Mouse (Mus musculus): ENCODE measurements around the gene Macrod2. TPM values are rescaled to one million over a fixed set of nuclear protein-coding genes. Genes with fewer than 3 reads are reported as not detected.
A peak's percentile ranks its signal among the peaks of the same experiment; 100 is the strongest.

Macrod2 gene
- polyA plus RNA-seq, 1 experiment from 2014 or later: 23.7 TPM

DNA sequence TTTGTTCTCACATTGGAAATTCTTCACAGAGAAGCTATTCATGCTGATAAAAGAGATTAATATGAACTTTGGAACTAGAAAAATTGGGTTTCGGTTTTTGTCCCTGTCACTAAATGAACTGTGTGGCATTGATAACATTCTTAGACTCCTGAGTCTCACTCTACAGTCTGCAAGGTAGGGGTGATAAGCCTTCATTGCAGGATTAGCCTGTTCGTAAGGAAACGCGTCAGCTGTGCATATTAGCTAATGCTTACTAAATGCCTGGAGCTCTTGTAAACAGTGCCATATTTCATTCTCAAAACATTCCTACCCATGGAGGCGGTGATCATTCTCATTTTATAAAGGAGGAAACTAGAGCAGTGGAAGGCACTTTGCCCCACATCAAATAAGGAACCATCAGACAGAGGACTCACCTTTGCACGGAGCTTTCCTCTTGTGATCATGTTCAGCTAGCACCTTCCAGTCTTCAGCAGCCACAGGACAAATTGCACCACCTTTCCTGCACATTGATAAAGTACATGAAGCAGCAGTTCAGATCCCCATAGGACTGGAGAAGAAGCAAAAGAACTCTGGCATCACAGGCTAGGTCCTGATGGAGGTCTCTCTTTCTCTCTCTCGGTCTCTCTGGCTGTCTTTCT lies 891.1 kb downstream of the Macrod2 start:
- no peak overlapping the region for H3K27ac ChIP-seq (replicated peaks)
- H3K9ac ChIP-seq: no peak overlapping the region
- WGBS: 49% methylated on average over 7 of the region's 7 CpGs
- no peak overlapping the region for H3K4me2 ChIP-seq
- no peak overlapping the region for H3K4me3 ChIP-seq
- H3K4me1 ChIP-seq: peaks cover 31% of the 10 kb centered on the region
- no peak for ATAC-seq (ENCODE audit: extremely low read depth, insufficient number of reproducible peaks, low FRiP score, low TSS enrichment)
- H3K9me3 ChIP-seq: no peaks in the 10 kb centered on the region
- H3K36me3 ChIP-seq: no peaks in the 10 kb centered on the region
- no peaks in the 10 kb centered on the region for H3K27me3 ChIP-seq (replicated peaks)

DNA sequence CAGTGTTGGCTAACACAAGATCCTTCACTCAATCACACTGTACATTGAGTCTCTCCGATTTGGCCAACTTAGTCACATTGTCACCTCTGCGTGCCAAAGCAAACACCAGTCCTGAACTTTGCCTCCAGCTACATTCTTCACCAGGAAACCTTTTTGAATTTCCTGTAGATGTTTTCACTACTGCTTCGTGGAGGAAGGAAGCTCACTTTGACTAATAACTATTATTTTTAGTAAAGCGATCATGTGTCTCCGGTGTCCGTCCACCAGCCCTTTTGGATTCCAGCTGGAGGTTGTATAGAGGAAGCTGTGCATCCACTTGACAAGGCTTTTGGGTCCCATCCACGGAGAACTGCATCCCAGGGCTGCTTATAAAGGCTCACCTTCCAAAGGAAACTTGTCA lies 893.4 kb downstream of the Macrod2 start:
- Histone ChIP-seq H3K4me1 (peaks cover 36% of the 10 kb centered on the region), H3K36me3 (no peaks in the 10 kb centered on the region), H3K4me2 (no peak overlapping the region), H3K9me3 (no peaks in the 10 kb centered on the region), H3K4me3 (no peak overlapping the region), H3K9ac (no peak overlapping the region), H3K27me3 (replicated peaks) (no peaks in the 10 kb centered on the region), H3K27ac (replicated peaks) (peak overlapping the region; percentile 28; the same call in 1 of the 2 replicates)
- no peak for ATAC-seq (ENCODE audit: extremely low read depth, insufficient number of reproducible peaks, low FRiP score, low TSS enrichment)
- WGBS: 41% methylated on average over 7 of the region's 7 CpGs

DNA sequence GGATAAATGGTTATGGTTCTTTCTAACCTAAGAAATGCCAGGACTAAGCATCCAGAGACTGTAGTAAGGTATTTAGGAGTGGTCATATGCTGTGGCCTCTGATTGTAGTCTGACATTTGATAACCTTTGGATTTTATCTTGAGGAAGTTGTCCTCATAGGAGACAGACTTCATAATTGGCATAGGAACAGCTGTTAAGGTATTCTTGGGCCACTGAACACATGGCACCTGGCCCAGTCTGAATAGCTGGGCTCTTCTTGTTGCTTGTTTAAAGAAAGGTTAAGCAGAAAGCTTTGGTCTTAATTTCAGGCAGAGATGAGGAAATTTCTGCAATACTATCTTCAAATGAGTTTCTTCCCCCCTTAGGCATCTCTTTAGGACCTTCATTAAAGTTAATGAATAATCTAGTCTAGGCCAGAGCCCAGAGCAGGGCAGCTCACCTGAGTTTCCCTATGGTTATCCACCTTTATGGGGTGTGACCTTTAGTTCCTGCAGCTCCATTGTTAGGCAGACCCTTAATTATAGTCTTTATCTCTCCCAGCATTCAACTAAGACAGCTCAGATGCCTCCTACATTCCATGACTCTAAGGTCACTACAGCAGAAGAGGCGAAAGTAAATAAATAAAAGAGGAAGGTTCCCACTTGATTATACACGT lies 894.1 kb downstream of the Macrod2 start:
- Histone ChIP-seq H3K4me3 (no peak overlapping the region), H3K27ac (replicated peaks) (no peak overlapping the region; the same call in 1 of the 2 replicates), H3K36me3 (no peaks in the 10 kb centered on the region), H3K4me2 (no peak overlapping the region), H3K9ac (no peak overlapping the region), H3K9me3 (no peaks in the 10 kb centered on the region), H3K27me3 (replicated peaks) (no peaks in the 10 kb centered on the region), H3K4me1 (peaks cover 36% of the 10 kb centered on the region)
- ATAC-seq (ENCODE audit: extremely low read depth, insufficient number of reproducible peaks, low FRiP score, low TSS enrichment): no peak
- WGBS: 39% methylated on average over 2 of the region's 2 CpGs

DNA sequence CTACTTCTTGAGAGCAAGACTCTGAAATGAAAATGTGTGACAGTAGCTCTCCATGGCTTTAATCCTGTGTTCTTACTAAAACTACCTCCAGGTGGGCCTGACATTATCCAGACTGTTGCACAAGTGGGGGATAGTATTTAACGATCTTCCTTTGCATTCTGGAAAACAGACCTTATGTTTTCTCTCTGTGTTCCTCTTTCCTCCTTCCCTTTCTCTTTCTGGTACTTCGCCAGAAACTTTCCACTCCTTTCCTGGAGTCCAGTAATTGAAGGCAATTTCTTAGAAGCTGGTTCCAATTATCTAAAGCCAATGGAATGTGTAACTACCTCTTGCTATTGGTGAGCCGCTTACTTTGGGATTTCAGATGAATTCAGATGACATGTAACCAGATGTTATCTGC lies 897.7 kb downstream of the Macrod2 start:
- H3K36me3 ChIP-seq: no peaks in the 10 kb centered on the region
- no peak for ATAC-seq (ENCODE audit: extremely low read depth, insufficient number of reproducible peaks, low FRiP score, low TSS enrichment)

DNA sequence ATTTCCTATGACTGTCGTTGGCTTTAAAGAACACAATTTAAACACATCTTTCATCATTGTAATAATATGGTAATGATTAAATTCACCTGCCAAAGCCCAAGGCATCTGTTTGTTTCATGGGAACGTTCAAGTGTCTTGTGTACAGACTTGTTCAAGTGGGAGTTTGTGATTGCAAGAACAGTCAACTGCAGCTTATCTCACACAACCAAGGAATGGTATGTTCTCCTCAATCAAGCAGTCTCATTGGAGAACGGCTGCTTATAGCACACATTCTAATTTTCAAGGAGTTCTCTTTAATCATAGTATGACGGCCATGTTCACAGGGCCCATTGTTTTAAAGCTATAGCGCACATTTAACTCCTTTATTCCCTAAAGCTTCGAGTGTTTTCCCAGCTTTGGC lies 904.1 kb downstream of the Macrod2 start:
- H3K4me3 ChIP-seq: no peak overlapping the region
- H3K4me2 ChIP-seq: no peak overlapping the region
- 0 out of 2 replicates have a peak, but pooled peaks cover 5% of the 10 kb centered on the region for H3K4me1 ChIP-seq
- H3K36me3 ChIP-seq: no peaks in the 10 kb centered on the region
- no peak for ATAC-seq (ENCODE audit: extremely low read depth, insufficient number of reproducible peaks, low FRiP score, low TSS enrichment)
- 56% methylated on average over 6 of the region's 6 CpGs for WGBS
- no peaks in the 10 kb centered on the region for H3K9me3 ChIP-seq
- H3K27me3 ChIP-seq (replicated peaks): no peaks in the 10 kb centered on the region
- H3K27ac ChIP-seq (replicated peaks): no peak overlapping the region
- H3K9ac ChIP-seq: no peak overlapping the region

More for the DNA sequence above, 897.7 kb downstream of the Macrod2 start:
- Histone ChIP-seq H3K9me3 (no peaks in the 10 kb centered on the region), H3K9ac (no peak overlapping the region), H3K27me3 (replicated peaks) (no peaks in the 10 kb centered on the region), H3K4me1 (peaks cover 28% of the 10 kb centered on the region), H3K4me3 (no peak overlapping the region), H3K27ac (replicated peaks) (no peak overlapping the region), H3K4me2 (no peak overlapping the region)
- WGBS: 34% methylated on average over 3 of the region's 3 CpGs

DNA sequence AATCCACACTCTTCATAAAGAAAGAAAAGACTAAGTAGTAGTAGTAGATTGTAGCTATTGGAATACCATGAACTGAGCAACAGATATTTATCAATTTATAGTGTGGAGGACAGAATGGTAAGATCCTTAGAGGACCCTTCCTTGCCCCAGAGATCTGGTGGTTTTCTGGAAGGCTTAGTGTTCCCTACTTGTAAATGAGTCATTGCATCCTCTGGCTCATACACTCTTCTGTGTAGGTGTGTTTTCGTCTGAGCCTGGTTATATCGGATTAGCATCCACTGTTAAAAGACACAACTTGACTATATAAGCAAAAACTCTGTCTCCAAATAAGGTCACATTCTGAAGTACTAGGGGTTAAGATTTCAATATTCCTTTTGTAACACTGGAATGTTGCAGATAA lies 905.9 kb downstream of the Macrod2 start:
- ATAC-seq (ENCODE audit: extremely low read depth, insufficient number of reproducible peaks, low FRiP score, low TSS enrichment): no peak
- H3K27me3 ChIP-seq (replicated peaks): no peaks in the 10 kb centered on the region
- H3K9me3 ChIP-seq: no peaks in the 10 kb centered on the region
- H3K9ac ChIP-seq: no peak overlapping the region
- 83% methylated on average over 2 of the region's 2 CpGs for WGBS
- H3K4me3 ChIP-seq: no peak overlapping the region
- 0 out of 2 replicates have a peak, but pooled peaks cover 5% of the 10 kb centered on the region for H3K4me1 ChIP-seq
- no peak overlapping the region for H3K27ac ChIP-seq (replicated peaks)
- no peaks in the 10 kb centered on the region for H3K36me3 ChIP-seq
- no peak overlapping the region for H3K4me2 ChIP-seq

DNA sequence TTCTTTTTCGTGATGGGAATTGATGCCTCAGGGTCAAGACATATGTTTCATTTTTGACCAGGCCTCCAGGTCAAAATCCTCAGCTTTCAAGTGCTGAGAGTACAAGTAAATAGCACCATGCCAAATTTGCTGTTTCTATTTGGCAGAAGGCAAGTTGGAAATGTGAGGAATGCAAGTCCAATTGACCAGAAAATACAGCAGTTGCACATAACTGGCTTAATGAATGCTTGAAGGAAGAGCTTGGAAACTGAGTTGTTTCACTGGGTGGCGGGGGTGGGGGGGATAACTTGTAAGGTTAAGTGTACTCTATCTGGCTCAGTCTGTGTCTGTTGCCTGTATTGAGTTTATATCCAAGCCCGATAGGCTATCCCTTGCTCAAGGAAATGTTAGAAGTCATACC lies 913.3 kb downstream of the Macrod2 start:
- 74% methylated on average over 3 of the region's 3 CpGs for WGBS
- H3K9ac ChIP-seq: no peak overlapping the region
- H3K4me3 ChIP-seq: no peak overlapping the region
- no peak overlapping the region for H3K27ac ChIP-seq (replicated peaks)
- no peaks in the 10 kb centered on the region for H3K36me3 ChIP-seq
- H3K9me3 ChIP-seq: no peaks in the 10 kb centered on the region
- peaks cover 16% of the 10 kb centered on the region for H3K4me1 ChIP-seq
- no peak for ATAC-seq (ENCODE audit: extremely low read depth, insufficient number of reproducible peaks, low FRiP score, low TSS enrichment)
- no peaks in the 10 kb centered on the region for H3K27me3 ChIP-seq (replicated peaks)
- H3K4me2 ChIP-seq: no peak overlapping the region

DNA sequence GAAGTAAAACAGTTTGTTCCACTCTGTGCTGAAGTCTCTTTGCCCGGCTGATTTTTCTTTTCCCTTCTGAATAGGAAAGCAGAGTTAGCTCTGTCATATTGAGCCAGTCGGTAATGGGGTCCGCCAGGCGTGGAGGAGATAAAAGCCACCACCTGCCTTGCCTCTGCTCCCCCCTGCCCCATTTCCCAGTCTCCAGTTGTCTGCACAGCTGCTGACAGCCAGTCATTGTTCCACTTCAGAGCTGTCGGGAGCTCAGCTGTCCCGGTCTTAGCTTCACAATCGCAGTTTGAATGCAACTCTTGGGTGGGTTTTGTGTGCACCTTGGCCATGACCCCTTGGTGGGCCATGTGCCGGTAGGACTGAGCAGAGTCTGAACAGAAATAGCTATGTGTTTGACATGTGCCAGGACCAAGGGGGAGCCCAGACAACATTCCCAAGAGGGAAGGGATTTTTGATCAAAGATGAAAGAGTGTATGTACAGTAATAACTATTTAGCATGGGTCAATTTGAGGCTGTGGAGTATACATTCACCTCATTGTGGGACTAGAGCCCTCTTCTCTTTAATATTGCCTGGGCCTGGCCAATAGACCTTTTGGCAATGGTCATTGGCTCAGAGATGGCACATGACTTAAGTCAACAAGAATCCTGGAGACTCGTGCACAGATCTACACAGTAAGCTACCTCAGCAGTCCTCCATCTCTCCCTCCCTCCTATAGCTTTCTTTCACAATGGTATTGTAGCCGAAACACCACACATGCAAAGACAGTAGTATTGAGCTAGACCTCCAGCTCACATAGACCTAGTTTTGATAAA lies 917.2 kb downstream of the Macrod2 start:
- 32% methylated on average over 10 of the region's 10 CpGs for WGBS
- Histone ChIP-seq H3K27ac (replicated peaks) (no peak overlapping the region), H3K27me3 (replicated peaks) (no peaks in the 10 kb centered on the region), H3K4me3 (no peak overlapping the region), H3K4me2 (peak overlapping the region; percentile 29), H3K4me1 (peaks cover 16% of the 10 kb centered on the region), H3K36me3 (no peaks in the 10 kb centered on the region), H3K9ac (no peak overlapping the region), H3K9me3 (no peaks in the 10 kb centered on the region)
- ATAC-seq (ENCODE audit: extremely low read depth, insufficient number of reproducible peaks, low FRiP score, low TSS enrichment): no peak

DNA sequence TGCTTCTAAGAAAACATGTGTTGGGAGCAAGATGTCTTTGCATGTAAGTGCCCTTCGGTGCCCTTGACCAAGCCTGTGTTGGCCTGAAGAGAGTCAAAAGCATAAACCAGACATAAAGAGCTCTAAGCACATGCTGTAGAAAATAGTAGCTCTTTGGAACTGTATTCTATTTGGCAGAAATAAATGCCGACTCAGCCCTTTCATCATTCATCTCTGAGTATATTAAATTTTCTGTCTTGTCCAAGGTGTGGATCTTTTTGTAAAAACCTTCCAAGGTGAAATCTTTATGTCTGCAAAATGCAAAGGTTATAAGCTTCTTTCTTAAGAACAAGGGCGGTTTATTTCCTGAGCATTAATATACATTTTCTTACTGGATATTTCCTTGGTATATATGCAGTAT lies 920.2 kb downstream of the Macrod2 start:
- Histone ChIP-seq H3K9me3 (no peaks in the 10 kb centered on the region), H3K4me1 (peaks cover 11% of the 10 kb centered on the region), H3K4me2 (no peak overlapping the region), H3K27ac (replicated peaks) (no peak overlapping the region), H3K4me3 (no peak overlapping the region), H3K9ac (no peak overlapping the region), H3K27me3 (replicated peaks) (no peaks in the 10 kb centered on the region), H3K36me3 (no peaks in the 10 kb centered on the region)
- WGBS: 78% methylated on average over 3 of the region's 3 CpGs
- no peak for ATAC-seq (ENCODE audit: extremely low read depth, insufficient number of reproducible peaks, low FRiP score, low TSS enrichment)

DNA sequence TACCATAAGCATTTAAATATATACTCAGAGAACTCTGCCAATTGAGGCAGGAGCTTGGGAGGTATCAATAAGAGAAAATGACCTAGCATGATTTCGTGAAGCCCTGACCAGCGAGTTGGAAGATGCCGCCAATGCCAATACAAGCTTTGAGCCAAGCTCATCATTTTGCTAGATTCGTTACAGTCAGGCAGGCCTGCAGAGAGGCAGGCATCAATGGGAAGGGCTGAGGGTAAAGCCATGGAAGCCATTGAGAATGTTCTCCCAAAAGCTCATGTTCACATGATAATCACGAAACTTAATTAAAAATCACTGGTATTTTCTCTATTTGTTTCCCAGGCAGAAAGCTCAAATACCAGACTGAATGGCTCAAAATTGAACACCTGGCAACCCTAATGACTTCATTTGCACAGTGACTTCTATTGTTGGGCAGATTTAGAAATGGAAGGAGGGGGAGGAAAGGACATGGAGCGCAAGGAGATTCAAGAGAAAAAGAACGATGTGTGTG lies 928.9 kb downstream of the Macrod2 start:
- Histone ChIP-seq H3K36me3 (no peaks in the 10 kb centered on the region), H3K9ac (no peak overlapping the region), H3K4me1 (0 out of 2 replicates have a peak, but pooled peaks cover 4% of the 10 kb centered on the region), H3K4me3 (no peak overlapping the region), H3K9me3 (no peaks in the 10 kb centered on the region), H3K27ac (replicated peaks) (no peak overlapping the region), H3K4me2 (no peak overlapping the region), H3K27me3 (replicated peaks) (no peaks in the 10 kb centered on the region)
- 87% methylated on average over 7 of the region's 7 CpGs for WGBS
- ATAC-seq (ENCODE audit: extremely low read depth, insufficient number of reproducible peaks, low FRiP score, low TSS enrichment): no peak

DNA sequence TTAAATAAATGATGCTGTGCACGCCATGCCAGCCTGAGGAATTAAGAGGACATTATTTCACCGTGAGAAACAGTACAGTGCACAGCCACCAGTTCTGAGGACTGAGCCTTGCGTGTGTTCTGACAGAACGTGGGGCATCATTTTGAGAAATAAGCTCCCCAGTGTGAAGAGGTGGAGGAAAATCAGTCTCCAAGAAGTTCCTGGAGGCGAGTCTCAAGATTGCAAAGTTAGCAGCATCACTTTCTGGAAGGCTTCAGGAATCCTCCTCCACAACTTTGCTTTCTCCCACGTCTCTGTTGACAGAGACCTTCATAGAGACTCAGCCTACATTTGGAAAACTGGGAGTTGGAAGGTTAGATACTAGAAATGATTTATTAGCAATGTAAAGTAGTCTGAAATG lies 932.2 kb downstream of the Macrod2 start:
- H3K27ac ChIP-seq (replicated peaks): no peak overlapping the region
- no peak overlapping the region for H3K4me3 ChIP-seq
- H3K27me3 ChIP-seq (replicated peaks): no peaks in the 10 kb centered on the region
- WGBS: 61% methylated on average over 6 of the region's 6 CpGs
- H3K4me2 ChIP-seq: no peak overlapping the region
- ATAC-seq (ENCODE audit: extremely low read depth, insufficient number of reproducible peaks, low FRiP score, low TSS enrichment): no peak
- no peaks in the 10 kb centered on the region for H3K36me3 ChIP-seq
- H3K9me3 ChIP-seq: no peaks in the 10 kb centered on the region
- H3K9ac ChIP-seq: no peak overlapping the region
- 0 out of 2 replicates have a peak, but pooled peaks cover 4% of the 10 kb centered on the region for H3K4me1 ChIP-seq
